Mouse (Mus musculus) gastrocnemius, postnatal 4 days (tissue): ENCODE data around the gene Col6a1. TPM values are rescaled to one million over a fixed set of nuclear protein-coding genes. Genes with fewer than 3 reads are reported as not detected.

Source experiments
- DNase-seq, 2 experiments: peaks; one replicate each; pipeline ENCODE4 v3.0.0; 2021 to 2022; ENCODE audit warnings: low spot score in 2 of 2, mixed read lengths in 2 of 2
- total RNA-seq, 2 experiments: library from RNA; stranded (reverse); gene quantifications; 2 replicates each; pipeline ENCODE4 v1.2.3; 2021

Gene Col6a1
- total RNA-seq, 2 experiments from 2014 or later, result 628 to 701 TPM

DNA sequence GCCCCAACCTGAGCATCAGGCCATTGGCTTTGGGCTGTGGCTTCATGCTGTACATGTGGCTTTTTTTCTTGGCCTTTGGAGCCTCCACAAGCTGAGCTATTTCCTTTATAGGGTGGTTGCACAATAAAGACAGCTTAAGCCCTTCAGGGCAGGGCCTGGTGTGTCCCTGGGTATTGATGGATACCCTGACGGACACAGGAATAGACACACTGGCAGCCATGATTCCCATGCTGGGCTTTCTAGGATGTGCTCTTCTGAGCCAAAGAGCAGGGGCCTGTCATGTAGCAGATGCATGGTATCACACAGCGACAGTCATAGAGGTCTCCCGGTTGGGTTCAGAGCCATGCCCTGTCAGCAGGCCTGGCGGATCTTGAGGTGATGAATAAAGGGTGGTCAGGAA is 898 bp upstream of the Col6a1 start:
- DNase-seq, result peak in 1 of 2 experiments; percentile 14

GRCm38 (mm10) chr10:76725097-76725496 is 871 bp downstream of the Col6a1 start:
- peak; percentile 13 to 17 for DNase-seq

GRCm38 (mm10) chr10:76724231-76724736 is 1.7 kb downstream of the Col6a1 start:
- peak in 1 of 2 experiments; percentile 21 for DNase-seq

DNA sequence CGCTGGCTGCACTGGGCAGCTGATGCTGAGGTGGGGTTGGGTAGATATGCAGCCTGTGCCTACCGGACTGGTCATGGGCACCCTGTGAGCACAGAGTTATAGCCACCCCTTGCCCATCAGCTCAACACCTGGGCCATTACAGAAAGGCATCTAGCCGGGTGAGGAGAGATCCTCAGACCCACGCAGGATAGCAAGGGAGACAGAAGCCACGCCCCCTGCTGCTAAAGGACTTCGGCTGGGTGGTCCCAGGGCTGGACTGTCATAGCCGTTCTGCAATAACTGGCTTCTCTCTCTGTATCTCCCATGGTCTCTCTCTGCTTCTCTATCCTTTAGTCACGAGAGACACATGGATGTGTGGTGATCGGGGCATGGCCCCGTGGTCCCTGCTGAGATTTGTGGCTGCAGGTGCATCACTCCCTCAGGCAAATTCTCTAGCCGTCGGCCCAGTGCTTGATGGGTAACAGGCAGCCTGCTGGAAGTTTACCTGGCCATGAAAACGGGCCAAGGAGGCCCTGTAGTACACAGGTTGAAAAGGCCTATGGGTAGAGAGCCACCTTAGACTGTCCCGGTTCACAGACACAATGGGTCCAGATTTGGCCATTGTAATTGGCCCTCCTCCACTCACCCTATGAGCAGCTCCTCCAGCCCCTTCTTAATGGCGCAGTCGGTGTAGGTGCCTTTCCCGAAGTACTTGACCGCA is 3.1 kb downstream of the Col6a1 start:
- DNase-seq, result peak in 1 of 2 experiments; percentile 15

GRCm38 (mm10) chr10:76721746-76722145 is 4.2 kb downstream of the Col6a1 start:
- peak in 1 of 2 experiments; percentile 12 for DNase-seq

GRCm38 (mm10) chr10:76721216-76721615 is 4.8 kb downstream of the Col6a1 start:
- peak in 1 of 2 experiments; percentile 15 for DNase-seq

DNA sequence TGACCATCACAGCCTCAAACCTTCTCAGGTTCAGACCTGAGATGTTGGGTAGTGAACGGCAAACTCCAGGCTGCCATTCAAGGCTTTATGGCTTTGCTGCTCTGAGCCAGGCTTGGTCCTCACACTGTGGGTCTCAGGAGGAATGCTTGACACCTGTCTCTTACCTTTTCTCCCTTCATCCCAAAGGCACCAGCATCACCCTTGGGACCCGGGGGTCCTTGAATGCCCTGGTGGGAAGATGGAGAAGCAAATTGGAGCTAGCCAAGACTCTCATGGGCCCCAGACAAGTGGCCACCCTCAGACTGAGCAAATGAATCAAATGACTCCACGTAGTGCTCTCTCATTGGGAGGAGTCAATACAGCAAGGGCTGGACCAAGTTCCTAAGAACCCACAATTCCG is 8.3 kb downstream of the Col6a1 start:
- DNase-seq, result no peak

- no peak for DNase-seq
Measured at GRCm38 (mm10) chr10:76717026-76717425, 8.9 kb downstream of the Col6a1 start.

GRCm38 (mm10) chr10:76714303-76714702 is 11.7 kb downstream of the Col6a1 start:
- peak in 1 of 2 experiments; percentile 59 for DNase-seq

DNA sequence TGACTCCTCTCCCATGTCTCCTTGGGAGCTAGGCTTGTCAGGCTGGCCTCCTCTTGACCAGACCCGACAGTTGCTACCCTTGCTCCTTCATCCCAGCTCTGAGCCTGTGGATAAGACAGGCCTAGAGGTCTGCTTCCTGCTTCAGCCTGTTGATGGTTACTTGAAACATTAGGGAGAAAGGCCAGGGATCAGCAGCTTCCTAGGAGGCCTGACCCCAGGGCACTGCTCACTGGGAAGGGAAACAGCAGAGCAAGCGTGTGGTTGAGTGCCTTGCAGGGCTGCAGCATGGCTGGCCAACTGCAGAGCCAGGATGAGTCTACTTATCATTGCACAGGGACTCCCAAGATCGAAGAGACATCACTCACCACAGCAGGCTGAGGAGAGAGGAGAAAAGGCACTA is 13.5 kb downstream of the Col6a1 start:
- no peak for DNase-seq

- DNase-seq, result no peak
Measured at GRCm38 (mm10) chr10:76711331-76711730, 14.6 kb downstream of the Col6a1 start.

GRCm38 (mm10) chr10:76708465-76708864 is 17.5 kb downstream of the Col6a1 start:
- DNase-seq, result no peak

DNA sequence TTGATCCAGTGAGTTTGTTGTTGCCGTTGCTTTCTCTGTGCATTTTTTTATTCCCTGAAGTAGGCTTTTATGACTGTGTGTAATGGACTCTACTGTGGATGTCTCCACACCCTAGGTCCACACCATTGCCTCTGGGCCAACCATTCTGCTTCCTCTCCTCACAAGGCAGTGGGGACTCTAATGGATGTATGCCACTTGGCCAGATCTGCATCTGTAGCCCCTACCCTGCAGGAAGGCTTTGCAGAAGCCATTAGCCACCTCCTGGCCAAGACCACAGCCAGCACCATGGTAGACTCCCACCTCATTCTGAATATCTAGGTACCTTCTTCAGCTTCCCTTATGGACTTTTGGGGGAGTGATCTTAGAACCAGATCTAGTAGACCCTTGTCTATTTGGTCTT is 18.4 kb downstream of the Col6a1 start:
- no peak for DNase-seq

GRCm38 (mm10) chr10:76707001-76707400 is 19.0 kb downstream of the Col6a1 start:
- no peak for DNase-seq

DNA sequence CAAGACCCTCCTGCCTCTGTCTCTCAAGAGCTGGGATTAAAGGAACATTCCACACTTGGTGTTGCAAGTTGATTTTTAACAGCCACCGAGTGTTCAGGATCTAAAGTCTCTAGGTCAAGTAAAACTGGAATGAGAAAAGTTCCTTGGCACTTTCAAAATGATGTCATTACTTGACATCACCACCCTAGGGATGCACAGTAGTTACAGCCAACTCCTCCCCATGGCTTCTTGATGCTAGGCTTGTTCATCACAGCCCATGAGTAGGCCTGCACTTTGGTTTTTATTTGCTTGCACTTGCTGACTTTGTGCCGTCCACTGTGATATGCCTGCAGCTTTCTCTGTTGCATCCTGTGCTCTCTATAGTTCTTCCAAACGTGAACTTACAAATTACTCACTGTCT is 21.6 kb downstream of the Col6a1 start:
- DNase-seq, result no peak

DNA sequence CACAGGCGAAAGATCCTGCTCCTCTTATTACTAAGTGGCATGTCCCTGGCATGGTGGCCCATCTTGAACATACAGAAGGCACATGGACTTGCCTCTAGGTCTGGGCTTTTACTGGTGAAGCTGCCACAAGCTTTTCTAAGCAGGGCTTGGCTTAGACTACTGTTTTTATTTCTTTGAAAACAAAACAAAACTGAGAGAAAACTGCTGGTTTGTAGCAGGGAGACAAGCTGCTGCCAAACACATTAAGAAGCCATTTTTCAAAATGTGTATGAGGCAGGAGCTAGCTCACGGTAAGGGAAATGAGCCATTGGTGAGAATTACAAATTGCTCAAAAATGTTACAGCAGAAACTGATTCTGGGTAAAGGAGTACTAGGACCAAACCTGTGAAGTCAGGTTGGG is 24.5 kb downstream of the Col6a1 start:
- DNase-seq, result no peak

DNA sequence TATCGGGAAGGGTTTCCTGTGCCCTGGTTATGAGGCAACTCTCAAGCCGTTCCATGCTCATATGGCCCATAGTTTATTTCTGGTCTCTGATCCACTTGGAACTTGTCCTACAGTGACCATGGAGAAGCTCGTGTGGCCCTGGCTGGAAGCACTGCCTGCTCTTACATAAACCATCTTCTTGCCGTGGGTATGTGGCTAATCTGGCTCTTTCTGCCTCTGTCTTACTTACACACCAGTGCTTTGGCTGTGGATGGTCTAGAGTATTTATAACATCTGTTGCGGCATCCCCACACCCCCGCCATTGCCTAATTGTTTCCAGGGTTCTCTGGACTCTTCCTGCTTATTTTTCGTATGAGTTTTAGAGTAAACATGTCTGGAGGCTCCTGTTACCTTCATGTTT is 26.2 kb downstream of the Col6a1 start:
- DNase-seq, result no peak

DNA sequence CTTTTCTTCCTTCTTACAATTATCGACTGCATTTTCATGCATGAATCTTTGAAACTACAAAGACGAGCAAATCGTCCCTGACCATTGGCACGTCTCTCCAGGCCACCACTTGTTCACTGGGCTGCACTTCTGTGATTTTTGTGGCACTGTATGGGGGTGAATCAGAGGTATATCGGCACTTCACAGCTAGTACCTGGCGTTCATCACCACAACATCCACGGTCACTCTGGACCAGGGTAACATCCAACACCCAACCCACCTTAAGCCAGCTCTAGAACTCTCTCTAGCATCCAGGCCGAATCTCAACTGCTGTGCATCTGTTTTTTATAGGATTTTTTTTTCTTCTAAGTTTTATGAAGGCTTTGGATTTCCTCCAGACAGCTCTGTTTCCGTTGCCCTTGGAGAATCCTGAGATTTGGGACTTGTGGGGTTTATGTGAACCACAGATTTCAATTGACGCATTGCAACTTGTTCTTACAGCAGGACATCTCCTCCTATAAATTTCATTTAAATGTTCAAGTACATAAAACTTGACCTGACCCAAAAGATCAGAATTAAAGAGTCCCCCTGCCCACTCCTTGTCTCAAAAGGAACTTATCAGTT is 30.6 kb downstream of the Col6a1 start:
- DNase-seq, result no peak

DNA sequence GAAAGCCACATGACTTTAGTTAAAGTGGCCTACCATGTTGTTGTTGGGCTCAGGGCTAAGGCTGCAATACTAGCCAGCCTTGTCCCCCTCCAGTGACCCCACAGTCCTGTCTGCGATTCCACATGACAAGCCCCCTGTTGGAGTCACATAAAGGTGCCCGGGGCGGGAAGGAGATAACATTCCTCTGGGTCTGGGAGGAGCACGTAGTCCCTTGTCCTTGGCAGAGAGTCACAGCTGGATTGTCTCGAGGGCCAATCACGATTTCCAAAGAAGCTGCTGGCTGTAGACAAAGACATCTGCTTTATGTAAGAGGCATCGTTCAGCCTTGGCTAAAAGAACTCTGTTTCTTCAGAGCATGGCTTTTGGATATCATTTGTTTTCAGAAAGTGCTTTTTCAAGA is 31.2 kb downstream of the Col6a1 start:
- DNase-seq, result no peak

DNA sequence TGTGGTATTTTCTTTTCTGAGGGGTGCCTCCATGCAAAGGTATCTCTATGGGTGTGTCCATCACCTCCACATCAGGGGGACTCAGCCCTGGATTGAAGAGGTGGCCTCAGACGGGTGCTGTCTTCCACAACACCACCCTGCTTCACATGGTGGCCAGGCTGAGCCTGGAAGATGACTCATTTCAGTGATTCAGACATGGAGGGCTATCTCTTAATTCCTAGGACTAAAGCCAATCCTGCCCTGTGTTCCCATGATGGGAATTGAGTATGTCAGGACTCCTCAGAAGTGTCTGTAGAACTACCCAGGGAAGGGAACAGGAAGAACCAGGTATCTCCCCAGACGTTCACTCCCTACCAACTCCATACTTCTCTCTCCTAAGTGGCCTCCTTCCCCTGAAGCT is 32.5 kb downstream of the Col6a1 start:
- DNase-seq, result no peak

DNA sequence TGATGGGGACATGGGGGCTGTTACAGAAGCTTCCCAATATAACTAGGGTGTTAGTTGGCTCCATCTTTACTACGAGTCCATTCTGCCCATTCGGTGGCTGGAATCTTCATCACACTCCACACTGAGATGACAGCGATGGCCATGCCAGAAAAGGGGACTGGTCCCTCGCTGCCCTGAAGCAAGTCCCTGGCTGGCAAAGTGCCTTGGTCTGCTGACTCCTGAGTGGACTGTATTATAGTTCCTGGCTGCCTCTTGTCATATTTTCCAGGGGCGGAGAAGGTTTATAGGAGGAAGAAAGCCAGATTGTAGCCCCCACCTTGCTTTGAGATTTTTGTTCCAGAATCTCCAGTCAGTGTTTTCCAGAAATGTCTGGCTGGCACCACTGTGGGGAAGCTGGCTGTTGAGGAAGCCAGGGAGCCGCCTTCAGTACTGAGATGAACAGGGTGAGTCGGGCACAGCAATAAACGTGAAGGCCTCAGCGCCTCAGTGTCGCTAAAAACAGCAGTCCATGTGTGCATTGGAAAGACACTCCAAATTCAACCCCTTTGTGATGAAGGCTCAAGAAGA is 40.4 kb downstream of the Col6a1 start:
- DNase-seq, result peak in 1 of 2 experiments; percentile 63

- no peak for DNase-seq
Measured at GRCm38 (mm10) chr10:76683977-76684376, 42.0 kb downstream of the Col6a1 start.
